Mouse (Mus musculus) midbrain, postnatal 0 days (tissue): Measurements from ENCODE around the gene Ndufv2. TPM values are rescaled to one million over a fixed set of nuclear protein-coding genes. Genes with fewer than 3 reads are reported as not detected.
"Not testable (repeated sequence)": the region's sequence is repeated elsewhere in the genome, so short reads cannot be mapped to it uniquely, and the experiment has no call there.

ENCODE experiments used
- ATAC-seq: fragments of 200-750 bp; cut with Nextera tagmentation; 2 replicates; pipeline ENCODE4 v1.8.0; 2017; ENCODE audit warnings: moderate number of reproducible peaks, mild to moderate bottlenecking, moderate TSS enrichment, moderate library complexity; ENCODE audit not compliant: low FRiP score
- DNase-seq: peaks from one replicate; pipeline ENCODE4 v3.0.0-alpha.2; 2015; ENCODE audit warnings: low spot score
- H3K27ac ChIP-seq: fragments of 300-500 bp; sonication (generic); 2 replicates; pipeline ENCODE4 v1.5.1; 2014; ENCODE audit warnings: low read depth, mild to moderate bottlenecking, low read length, mixed read lengths
- H3K27me3 ChIP-seq: fragments of 300-500 bp; sonication (generic); 2 replicates; pipeline ENCODE4 v1.6.1; 2014; ENCODE audit warnings: low read length, control low read depth, mixed read lengths; ENCODE audit not compliant: insufficient read depth
- H3K36me3 ChIP-seq: fragments of 300-500 bp; sonication (generic); 2 replicates; pipeline ENCODE4 v1.6.1; 2014; ENCODE audit warnings: low read length, control low read depth, mixed read lengths; ENCODE audit not compliant: insufficient read depth
- H3K4me1 ChIP-seq: fragments of 300-500 bp; sonication (generic); 2 replicates; pipeline ENCODE4 v1.6.1; 2014; ENCODE audit warnings: mild to moderate bottlenecking, control low read depth, antibody characterized with exemption, low read length, mixed read lengths; ENCODE audit not compliant: insufficient read depth
- H3K4me2 ChIP-seq: fragments of 300-500 bp; sonication (generic); 2 replicates; pipeline ENCODE4 v1.6.1; 2014; ENCODE audit warnings: low read depth, mild to moderate bottlenecking, low read length, mixed read lengths; ENCODE audit not compliant: poor library complexity, severe bottlenecking
- H3K4me3 ChIP-seq: fragments of 300-500 bp; sonication (generic); 2 replicates; pipeline ENCODE4 v1.5.1; 2014; ENCODE audit warnings: low read depth, mild to moderate bottlenecking, low read length, moderate library complexity
- H3K9ac ChIP-seq: fragments of 300-500 bp; sonication (generic); replicated peaks from 2 replicates; pipeline ENCODE4 v1.6.1; 2014; ENCODE audit warnings: mild to moderate bottlenecking, low read length, moderate library complexity, mixed read lengths; ENCODE audit not compliant: poor library complexity, severe bottlenecking
- H3K9me3 ChIP-seq: fragments of 300-500 bp; sonication (generic); 2 replicates; pipeline ENCODE4 v1.6.1; 2016; ENCODE audit warnings: low read length, control low read depth
- CTCF ChIP-seq: IDR thresholded peaks from 2 replicates; pipeline ENCODE4 v1.5.1; 2016; ENCODE audit warnings: antibody characterized with exemption, mild to moderate bottlenecking
- WGBS: fragments of 180-500 bp; shearing (Covaris S2); extraction: QIAGEN DNeasy Blood & Tissue Kit; methylation state at CpG from one replicate; pipeline ENCODE4 v1.1.7; 2014; 5-methylcytosine and 5-hydroxymethylcytosine counted together
- polyA plus RNA-seq: library from polyadenylated mRNA; unstranded; fragments of >200 nt; fragmentation: Nextera tagmentation; extraction: Ambion mirVana; gene quantifications from 2 replicates; pipeline ENCODE4 v1.2.1, GENCODE M21; 2015
- total RNA-seq: library from RNA; depleted of rRNA; stranded (reverse); fragments of >200 nt; gene quantifications from 2 replicates; pipeline ENCODE4 v1.2.3, GENCODE M21; 2014

The Ndufv2 gene
- total and polyA plus RNA-seq, 2 experiments from 2014 or later, result 111 to 419 TPM

GRCm38 (mm10) chr17:66076934-66077333 lies 24.4 kb downstream of the Ndufv2 start, which contains the start of gene Ankrd12:
TSS of gene Ankrd12 (minus strand) at chr17:66077089.
- peak within 1 kb of the TSS; percentile 67 for H3K4me2 ChIP-seq
- DNase-seq, result peak; percentile 95
- H3K4me1 ChIP-seq, result peaks cover 7% of the 10 kb centered on the region
- no peak for TF ChIP-seq CTCF
- peak within 1 kb of the TSS; percentile 99 for H3K27ac ChIP-seq
- under 1% methylated on average over 40 of the region's 53 CpGs for WGBS
- H3K27me3 ChIP-seq, result no peaks in the 10 kb centered on the region
- peak within 1 kb of the TSS; percentile 90 for H3K4me3 ChIP-seq
- H3K9me3 ChIP-seq, result no peaks in the 10 kb centered on the region
- H3K9ac ChIP-seq, result peak within 1 kb of the TSS; percentile 94
- H3K36me3 ChIP-seq, result peaks cover 6% of the 10 kb centered on the region; the same call in 1 of the 2 replicates
- peak; percentile 98 for ATAC-seq

GRCm38 (mm10) chr17:66076174-66076927 lies 25.0 kb downstream of the Ndufv2 start:
- Histone ChIP-seq H3K4me2 (peak overlapping the region; percentile 67), H3K9me3 (no peaks in the 10 kb centered on the region), H3K27ac (peak overlapping the region; percentile 99), H3K9ac (peak overlapping the region; percentile 94), H3K36me3 (peaks cover 6% of the 10 kb centered on the region; the same call in 1 of the 2 replicates), H3K27me3 (no peaks in the 10 kb centered on the region), H3K4me3 (peak overlapping the region; percentile 90), H3K4me1 (peaks cover 7% of the 10 kb centered on the region)
- TF ChIP-seq CTCF, result no peak
- DNase-seq, result peak; percentile 46
- under 1% methylated on average over 74 of the region's 95 CpGs for WGBS
- ATAC-seq, result peak; percentile 81

GRCm38 (mm10) chr17:66075827-66076173 lies 25.6 kb downstream of the Ndufv2 start:
- peak overlapping the region; percentile 94 for H3K9ac ChIP-seq
- H3K27ac ChIP-seq, result peak overlapping the region; percentile 99
- no peaks in the 10 kb centered on the region for H3K9me3 ChIP-seq
- peaks cover 3% of the 10 kb centered on the region; the same call in 1 of the 2 replicates for H3K36me3 ChIP-seq
- H3K4me2 ChIP-seq, result peak overlapping the region; percentile 67
- WGBS, result 1% methylated on average over 12 of the region's 12 CpGs
- no peak for ATAC-seq
- no peak for TF ChIP-seq CTCF
- peaks cover 7% of the 10 kb centered on the region for H3K4me1 ChIP-seq
- peak; percentile 7 for DNase-seq
- peak overlapping the region; percentile 90 for H3K4me3 ChIP-seq
- no peaks in the 10 kb centered on the region for H3K27me3 ChIP-seq

- 86% methylated on average over 7 of the region's 7 CpGs for WGBS
- peaks cover 7% of the 10 kb centered on the region for H3K4me1 ChIP-seq
- no peak for DNase-seq
- no peak overlapping the region for H3K4me2 ChIP-seq
- no peak overlapping the region for H3K9ac ChIP-seq
- no peak overlapping the region for H3K27ac ChIP-seq
- ATAC-seq, result no peak
- no peaks in the 10 kb centered on the region for H3K9me3 ChIP-seq
- no peak overlapping the region for H3K4me3 ChIP-seq
- TF ChIP-seq CTCF, result no peak
- no peaks in the 10 kb centered on the region for H3K27me3 ChIP-seq
- H3K36me3 ChIP-seq, result no peaks in the 10 kb centered on the region
Observed at GRCm38 (mm10) chr17:66073971-66074370, 27.4 kb downstream of the Ndufv2 start.

GRCm38 (mm10) chr17:66069036-66069435 lies 32.3 kb downstream of the Ndufv2 start:
- H3K4me1 ChIP-seq, ATAC-seq: not testable (repeated sequence)

GRCm38 (mm10) chr17:66065115-66065514 lies 36.2 kb downstream of the Ndufv2 start:
- ATAC-seq (no peak), DNase-seq (no peak)
- H3K4me2 ChIP-seq, result no peak overlapping the region
- H3K4me1 ChIP-seq, result no peaks in the 10 kb centered on the region
- WGBS, result 89% methylated on average over 4 of the region's 4 CpGs
- no peak overlapping the region for H3K4me3 ChIP-seq
- no peaks in the 10 kb centered on the region for H3K9me3 ChIP-seq
- no peak for TF ChIP-seq CTCF
- no peaks in the 10 kb centered on the region for H3K36me3 ChIP-seq
- no peaks in the 10 kb centered on the region for H3K27me3 ChIP-seq
- H3K27ac ChIP-seq, result no peak overlapping the region
- H3K9ac ChIP-seq, result no peak overlapping the region

More at GRCm38 (mm10) chr17:66069036-66069435, 32.3 kb downstream of the Ndufv2 start:
- not testable (repeated sequence) for H3K36me3 ChIP-seq, H3K4me2 ChIP-seq, DNase-seq, H3K9ac ChIP-seq, H3K27me3 ChIP-seq, H3K27ac ChIP-seq, H3K9me3 ChIP-seq, H3K4me3 ChIP-seq
- 94% methylated on average over 2 of the region's 2 CpGs for WGBS
